Mouse (Mus musculus): ENCODE measurements around the gene Hnrnpab. TPM values are rescaled to one million over a fixed set of nuclear protein-coding genes. Genes with fewer than 3 reads are reported as not detected.
"Not testable (repeated sequence)": the region's sequence is repeated elsewhere in the genome, so short reads cannot be mapped to it uniquely, and the experiment has no call there.

Gene Hnrnpab
- polyA plus RNA-seq, 1 experiment from 2014 or later, result 402 TPM

DNA sequence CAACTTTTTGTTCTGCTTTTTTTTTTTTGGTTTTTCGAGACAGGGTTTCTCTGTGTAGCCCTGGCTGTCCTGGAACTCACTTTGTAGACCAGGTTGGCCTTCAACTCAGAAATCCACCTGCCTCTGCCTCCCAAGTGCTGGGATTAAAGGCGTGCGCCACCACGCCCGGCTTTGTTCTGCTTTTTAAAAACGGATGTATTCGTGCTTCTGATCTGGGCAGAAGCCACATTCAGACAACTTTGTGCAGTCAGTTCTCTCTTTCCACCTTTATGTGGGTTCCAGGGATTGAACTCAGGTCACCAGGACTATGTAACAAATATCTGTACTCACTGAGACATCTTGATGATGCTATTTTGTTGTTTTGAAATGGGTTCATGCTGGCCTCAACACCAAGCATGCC, 26.6 kb upstream of the Hnrnpab start:
- H3K4me2 ChIP-seq; H3K27me3 ChIP-seq (replicated peaks); H3K36me3 ChIP-seq; ATAC-seq (ENCODE audit: insufficient read depth, low FRiP score, low read depth); H3K9me3 ChIP-seq; H3K27ac ChIP-seq; H3K9ac ChIP-seq; H3K4me3 ChIP-seq (replicated peaks): not testable (repeated sequence)
- WGBS, result 95% methylated on average over 7 of the region's 7 CpGs
- H3K4me1 ChIP-seq, result peaks cover 20% of the 10 kb centered on the region; the same call in 1 of the 2 replicates

DNA sequence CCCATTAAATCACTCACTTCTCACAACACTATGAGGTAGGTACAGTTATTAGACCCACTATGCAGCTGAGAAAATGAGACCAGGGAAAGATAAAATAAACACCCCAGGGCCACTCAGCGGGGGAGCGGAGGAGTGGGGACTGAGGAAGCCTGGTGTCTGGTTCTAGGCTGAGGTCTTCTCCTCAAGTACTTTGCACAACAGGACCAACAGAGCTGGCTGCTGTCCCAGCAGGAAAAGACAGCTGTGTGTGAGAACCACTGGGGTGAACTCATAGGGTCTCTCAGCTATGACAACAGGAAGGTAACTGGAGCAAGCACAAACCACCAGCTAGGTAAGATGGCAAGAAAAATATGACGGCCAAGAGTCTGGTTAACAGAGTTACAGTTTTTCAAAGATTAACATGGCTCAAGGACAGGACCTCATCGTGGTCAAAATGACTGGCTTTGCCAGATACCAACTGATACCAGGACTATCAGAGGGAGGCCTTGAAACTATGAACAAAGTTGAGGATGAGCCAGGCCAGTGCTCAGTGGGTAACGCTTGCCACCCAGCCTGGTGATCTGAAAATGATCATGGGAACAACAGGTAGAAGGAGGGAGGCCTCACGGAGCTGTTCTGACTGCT, 25.6 kb upstream of the Hnrnpab start:
- Histone ChIP-seq H3K4me3 (replicated peaks) (no peak overlapping the region), H3K36me3 (peaks cover 4% of the 10 kb centered on the region; the same call in 1 of the 2 replicates), H3K9ac (no peak overlapping the region), H3K4me1 (peaks cover 13% of the 10 kb centered on the region; the same call in 1 of the 2 replicates), H3K27ac (no peak overlapping the region), H3K9me3 (no peaks in the 10 kb centered on the region), H3K27me3 (replicated peaks) (no peaks in the 10 kb centered on the region), H3K4me2 (no peak overlapping the region)
- WGBS, result 80% methylated on average over 6 of the region's 6 CpGs
- no peak for ATAC-seq (ENCODE audit: insufficient read depth, low FRiP score, low read depth)

DNA sequence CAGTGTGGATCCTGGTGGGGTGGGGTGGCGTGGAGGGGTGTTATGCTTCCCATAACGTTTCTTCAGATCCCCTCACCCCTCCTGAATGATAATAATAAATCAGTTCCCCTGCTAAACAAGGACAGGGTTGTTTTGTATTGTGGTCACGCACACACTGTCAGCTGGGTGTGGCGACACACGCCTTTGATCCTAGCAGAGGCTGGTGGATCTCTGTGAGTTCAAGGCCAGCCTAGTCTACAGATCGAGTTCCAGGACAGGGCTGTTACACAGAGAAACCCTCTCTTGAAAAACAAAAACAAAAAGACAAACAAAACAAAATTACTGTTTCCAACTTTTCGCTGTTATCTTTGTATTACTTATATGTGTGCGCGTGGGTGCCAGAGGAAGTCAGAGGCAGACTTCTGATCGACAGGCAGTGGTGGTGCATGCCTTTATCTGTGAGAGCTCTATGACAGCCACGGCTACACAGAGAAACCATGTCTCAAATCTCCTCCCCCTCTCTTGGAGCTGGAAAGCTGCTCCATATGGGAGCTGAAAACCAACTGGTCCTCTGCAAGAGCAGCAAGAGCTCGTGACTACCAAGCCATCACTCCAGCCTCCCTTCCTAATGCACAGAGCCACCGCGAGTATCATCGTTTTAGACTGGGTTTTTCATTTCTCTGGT, 23.1 kb upstream of the Hnrnpab start:
- peaks cover under 1% of the 10 kb centered on the region; the same call in 1 of the 2 replicates for H3K4me1 ChIP-seq
- 79% methylated on average over 15 of the region's 15 CpGs for WGBS
- H3K27ac ChIP-seq, result no peak overlapping the region
- no peak overlapping the region for H3K4me2 ChIP-seq
- no peaks in the 10 kb centered on the region for H3K9me3 ChIP-seq
- no peak overlapping the region for H3K9ac ChIP-seq
- no peak for ATAC-seq (ENCODE audit: insufficient read depth, low FRiP score, low read depth)
- H3K36me3 ChIP-seq, result peaks cover 16% of the 10 kb centered on the region
- H3K4me3 ChIP-seq (replicated peaks), result no peak overlapping the region
- no peaks in the 10 kb centered on the region for H3K27me3 ChIP-seq (replicated peaks)

DNA sequence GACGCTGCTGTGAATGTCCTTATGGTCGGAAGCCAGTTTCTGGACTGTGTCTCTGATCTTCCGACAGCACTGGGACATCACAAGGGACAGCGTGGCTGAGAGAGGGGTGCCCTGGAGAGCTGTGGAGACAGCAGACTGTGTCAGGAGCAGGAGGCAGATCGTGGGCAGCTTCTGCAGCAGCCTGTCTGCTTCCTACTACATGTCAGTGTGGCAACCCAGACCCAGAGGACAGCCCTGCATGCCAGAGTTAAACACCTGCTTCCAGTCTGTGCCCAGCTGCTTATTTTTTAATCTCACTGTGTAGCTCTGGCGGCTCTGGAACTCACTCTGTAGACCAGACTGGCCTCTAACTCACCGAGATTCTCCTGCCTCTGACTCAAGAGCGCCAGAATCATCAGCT, 21.3 kb upstream of the Hnrnpab start:
- WGBS, result 86% methylated on average over 8 of the region's 8 CpGs
- Histone ChIP-seq H3K9ac (no peak overlapping the region), H3K27ac (no peak overlapping the region), H3K4me3 (replicated peaks) (no peak overlapping the region), H3K4me2 (no peak overlapping the region), H3K36me3 (peaks cover 34% of the 10 kb centered on the region), H3K27me3 (replicated peaks) (no peaks in the 10 kb centered on the region), H3K9me3 (no peaks in the 10 kb centered on the region), H3K4me1 (no peaks in the 10 kb centered on the region)
- no peak for ATAC-seq (ENCODE audit: insufficient read depth, low FRiP score, low read depth)

DNA sequence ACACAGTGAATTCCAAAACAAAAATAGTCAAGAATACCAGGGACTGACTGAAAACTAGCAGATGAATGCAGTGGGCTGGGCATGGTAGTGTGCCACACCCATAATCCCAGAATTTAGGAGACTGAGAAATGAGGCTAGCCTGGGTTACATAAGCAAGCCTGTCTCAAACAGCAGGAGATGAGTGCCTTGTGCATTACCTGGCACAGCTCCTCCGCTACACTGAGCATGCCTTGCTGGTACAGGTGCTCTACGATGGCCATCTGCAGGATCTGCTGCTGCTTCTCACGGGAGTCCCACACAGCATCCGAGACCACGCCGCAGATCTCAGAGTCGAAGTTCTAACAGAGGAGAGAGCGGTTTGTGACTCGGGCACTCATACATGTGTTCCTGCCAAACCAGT, 20.8 kb upstream of the Hnrnpab start:
- Histone ChIP-seq H3K4me2 (no peak overlapping the region), H3K27ac (no peak overlapping the region), H3K36me3 (peaks cover 39% of the 10 kb centered on the region), H3K9ac (no peak overlapping the region), H3K27me3 (replicated peaks) (no peaks in the 10 kb centered on the region), H3K9me3 (no peaks in the 10 kb centered on the region), H3K4me1 (no peaks in the 10 kb centered on the region), H3K4me3 (replicated peaks) (no peak overlapping the region)
- no peak for ATAC-seq (ENCODE audit: insufficient read depth, low FRiP score, low read depth)
- 92% methylated on average over 9 of the region's 9 CpGs for WGBS

DNA sequence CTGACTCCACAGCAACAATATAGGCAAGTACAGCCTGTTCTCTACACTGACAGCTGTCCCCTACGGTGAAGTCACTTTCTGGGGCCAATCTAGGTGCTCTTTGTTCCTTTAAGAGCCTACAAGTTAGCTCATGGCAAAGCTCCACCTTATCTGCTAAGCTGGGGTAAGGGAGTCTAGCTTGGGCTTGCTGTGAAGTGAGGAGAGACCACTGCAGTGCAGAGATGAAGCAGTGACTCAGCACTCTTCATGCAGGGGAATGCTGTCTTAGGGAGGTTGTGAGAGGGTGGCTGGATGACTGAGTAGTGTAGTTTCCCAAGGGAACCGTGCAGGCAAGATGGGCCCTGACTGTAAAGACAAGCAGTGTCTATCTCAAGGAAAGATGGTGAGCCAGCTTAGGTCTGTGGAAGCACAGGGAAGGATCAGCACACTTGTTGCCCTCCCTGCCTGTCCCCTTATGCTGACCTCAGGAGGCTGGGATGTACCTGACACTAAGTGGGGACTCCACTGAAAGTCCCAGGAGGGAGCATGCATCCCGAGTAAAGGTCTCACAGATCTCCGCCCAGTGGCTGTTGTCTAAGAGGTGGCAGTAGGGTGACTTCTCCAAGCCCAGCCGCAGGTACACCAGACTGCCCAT, 18.7 kb upstream of the Hnrnpab start:
- Histone ChIP-seq H3K27ac (no peak overlapping the region), H3K9ac (no peak overlapping the region), H3K36me3 (peaks cover 45% of the 10 kb centered on the region), H3K4me3 (replicated peaks) (no peak overlapping the region), H3K4me1 (peaks cover 6% of the 10 kb centered on the region), H3K9me3 (no peaks in the 10 kb centered on the region), H3K27me3 (replicated peaks) (no peaks in the 10 kb centered on the region), H3K4me2 (no peak overlapping the region)
- no peak for ATAC-seq (ENCODE audit: insufficient read depth, low FRiP score, low read depth)
- WGBS, result 75% methylated on average over 5 of the region's 5 CpGs

DNA sequence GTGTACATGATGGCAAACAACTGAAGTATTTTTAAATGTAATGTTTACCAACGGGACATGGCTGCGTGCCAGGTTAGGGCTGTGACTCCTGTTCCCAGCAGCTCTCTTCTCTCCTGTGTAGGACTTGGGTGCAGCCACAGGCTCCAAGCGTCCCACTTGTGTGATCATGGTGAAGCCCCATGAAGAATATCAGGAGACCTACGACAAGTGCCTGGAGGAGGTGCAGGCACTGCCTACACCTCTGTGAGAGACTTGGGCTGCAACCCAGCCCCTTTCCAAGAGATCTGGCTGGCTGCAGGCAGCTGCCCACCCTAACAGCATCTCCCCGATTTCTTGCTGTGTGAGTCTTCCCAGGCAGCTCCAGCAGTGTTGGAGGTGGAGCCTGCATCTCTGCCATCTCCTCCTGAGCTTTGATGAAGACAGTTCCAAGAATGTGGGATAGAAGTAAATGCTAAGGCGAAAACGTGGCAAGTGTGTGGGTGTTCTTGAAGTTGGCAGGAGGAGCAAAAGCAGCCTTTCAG, 16.4 kb upstream of the Hnrnpab start:
- Histone ChIP-seq H3K9me3 (no peaks in the 10 kb centered on the region), H3K9ac (no peak overlapping the region), H3K4me2 (no peak overlapping the region), H3K27me3 (replicated peaks) (no peaks in the 10 kb centered on the region), H3K27ac (no peak overlapping the region), H3K4me3 (replicated peaks) (no peak overlapping the region), H3K36me3 (peaks cover 45% of the 10 kb centered on the region), H3K4me1 (peaks cover 11% of the 10 kb centered on the region)
- no peak for ATAC-seq (ENCODE audit: insufficient read depth, low FRiP score, low read depth)
- 83% methylated on average over 7 of the region's 7 CpGs for WGBS

DNA sequence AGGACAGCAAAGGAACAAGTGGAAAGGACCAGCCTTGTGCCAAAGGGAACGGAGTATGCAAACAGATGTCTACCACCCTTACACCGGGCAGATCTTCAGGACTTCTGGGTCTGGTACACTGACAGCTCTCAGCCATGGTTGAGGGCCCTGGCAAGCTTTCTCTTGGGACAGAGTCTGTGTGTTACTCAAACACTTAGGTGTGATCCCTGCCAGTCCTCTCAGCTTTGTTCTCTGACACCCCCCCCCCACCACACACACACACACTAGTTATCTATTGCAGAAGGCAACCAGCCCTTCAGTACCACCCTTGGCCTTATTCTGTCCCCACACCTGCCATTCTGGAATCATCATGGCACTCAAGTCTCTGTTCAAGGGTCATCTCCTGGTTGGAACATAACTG, 15.1 kb upstream of the Hnrnpab start:
- no peak overlapping the region for H3K4me3 ChIP-seq (replicated peaks)
- 97% methylated on average over 2 of the region's 2 CpGs for WGBS
- H3K4me1 ChIP-seq, result peaks cover 11% of the 10 kb centered on the region
- ATAC-seq (ENCODE audit: insufficient read depth, low FRiP score, low read depth), result no peak
- H3K36me3 ChIP-seq, result peaks cover 39% of the 10 kb centered on the region
- no peak overlapping the region for H3K9ac ChIP-seq
- H3K9me3 ChIP-seq, result no peaks in the 10 kb centered on the region
- H3K4me2 ChIP-seq, result no peak overlapping the region
- H3K27ac ChIP-seq, result no peak overlapping the region
- no peaks in the 10 kb centered on the region for H3K27me3 ChIP-seq (replicated peaks)

DNA sequence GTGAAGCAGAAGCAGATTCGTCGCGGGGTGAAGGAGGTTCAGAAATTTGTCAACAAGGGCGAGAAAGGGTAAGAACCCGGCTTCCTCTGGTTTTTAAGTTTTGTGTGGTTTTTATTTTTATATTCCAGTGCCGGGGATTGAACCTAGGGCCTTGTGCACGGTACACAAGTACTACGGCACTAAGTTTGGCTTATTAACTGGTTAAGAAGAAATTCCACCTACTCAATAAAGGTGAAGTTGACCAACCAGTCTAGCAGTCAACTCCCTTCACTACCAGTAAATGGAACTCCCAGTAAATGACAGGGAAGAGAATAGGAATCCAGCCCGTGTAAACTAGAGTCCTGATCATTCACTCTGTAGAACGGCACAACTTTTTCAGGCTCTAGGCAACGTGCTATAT, 13.4 kb upstream of the Hnrnpab start:
- Histone ChIP-seq H3K27me3 (replicated peaks) (no peaks in the 10 kb centered on the region), H3K9ac (peak overlapping the region; percentile 63), H3K4me3 (replicated peaks) (peak overlapping the region; percentile 79), H3K9me3 (no peaks in the 10 kb centered on the region), H3K36me3 (peaks cover 33% of the 10 kb centered on the region), H3K4me2 (peak overlapping the region; percentile 86), H3K27ac (peak overlapping the region; percentile 40; the same call in 1 of the 2 replicates), H3K4me1 (peaks cover 18% of the 10 kb centered on the region)
- ATAC-seq (ENCODE audit: insufficient read depth, low FRiP score, low read depth), result no peak
- under 1% methylated on average over 11 of the region's 11 CpGs for WGBS

DNA sequence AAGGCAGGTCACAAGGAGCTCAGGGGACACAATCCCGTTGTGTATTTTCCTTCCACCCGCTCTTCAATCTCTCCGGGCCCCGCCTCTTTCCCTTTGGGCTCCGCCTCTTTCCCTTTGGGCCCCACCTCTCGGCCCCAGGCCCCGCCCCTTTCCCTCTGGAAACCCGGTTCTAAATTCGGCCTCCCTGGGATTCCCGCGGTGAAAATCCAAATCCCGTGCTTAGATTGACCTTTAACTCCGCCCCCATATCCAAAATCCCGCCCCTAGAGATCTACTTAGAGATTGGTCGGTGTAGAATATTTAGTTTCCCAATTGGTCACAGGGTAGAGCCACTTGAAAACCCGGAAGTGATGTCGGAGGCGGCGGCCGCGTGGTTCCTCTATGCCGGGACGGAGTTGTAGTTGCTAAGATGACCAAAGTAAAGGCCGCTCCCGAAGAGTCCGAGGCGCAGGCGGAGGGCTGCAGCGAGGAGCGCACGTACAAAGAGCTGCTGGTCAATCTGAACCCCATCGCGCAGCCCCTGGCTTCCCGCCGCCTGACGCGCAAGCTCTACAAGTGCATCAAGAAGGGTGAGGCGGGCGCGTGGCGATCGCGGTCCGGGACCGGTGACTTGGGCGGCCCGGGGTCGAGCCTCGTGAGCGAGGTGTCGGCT, 12.9 kb upstream of the Hnrnpab start, which contains the start of gene Nhp2:
Gene Nhp2 (plus strand): TSS at position 327 of the 652 bp plus-strand sequence.
- H3K27ac ChIP-seq, result peak within 1 kb of the TSS; percentile 40; the same call in 1 of the 2 replicates
- H3K9ac ChIP-seq, result peak within 1 kb of the TSS; percentile 63
- peaks cover 27% of the 10 kb centered on the region for H3K36me3 ChIP-seq
- H3K4me1 ChIP-seq, result peaks cover 24% of the 10 kb centered on the region
- H3K4me2 ChIP-seq, result peak within 1 kb of the TSS; percentile 86
- under 1% methylated on average over 50 of the region's 51 CpGs for WGBS
- peak within 1 kb of the TSS; percentile 79 for H3K4me3 ChIP-seq (replicated peaks)
- H3K27me3 ChIP-seq (replicated peaks), result no peaks in the 10 kb centered on the region
- H3K9me3 ChIP-seq, result no peaks in the 10 kb centered on the region
- peak; percentile 90 for ATAC-seq (ENCODE audit: insufficient read depth, low FRiP score, low read depth)

DNA sequence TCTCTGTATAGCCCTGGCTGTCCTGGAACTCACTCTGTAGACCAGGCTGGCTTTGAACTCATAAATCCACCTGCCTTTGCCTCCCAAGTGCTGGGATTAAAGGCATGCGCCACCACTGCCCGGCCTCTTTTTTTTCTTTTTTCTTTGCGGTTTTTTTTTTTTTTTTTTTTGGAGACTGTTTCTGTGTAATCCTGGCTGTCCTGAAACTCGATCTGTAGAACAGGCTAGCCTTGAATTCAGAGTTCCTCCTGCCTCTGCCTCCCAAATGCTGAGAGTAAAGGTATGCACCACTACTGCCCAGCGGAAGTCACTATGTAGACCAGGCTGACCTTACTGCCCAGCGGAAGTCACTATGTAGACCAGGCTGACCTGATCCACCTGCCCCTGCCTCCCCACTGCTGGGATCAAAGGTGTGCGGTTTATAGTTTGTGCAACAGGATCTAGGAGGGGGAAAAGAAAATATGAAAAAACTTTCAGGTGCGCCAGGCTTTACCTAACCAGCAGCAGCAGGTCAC, 12.3 kb upstream of the Hnrnpab start:
- peaks cover 21% of the 10 kb centered on the region for H3K36me3 ChIP-seq
- peak overlapping the region; percentile 86 for H3K4me2 ChIP-seq
- H3K4me3 ChIP-seq (replicated peaks), result peak overlapping the region; percentile 79
- no peak overlapping the region for H3K9ac ChIP-seq
- H3K9me3 ChIP-seq, result no peaks in the 10 kb centered on the region
- no peak; the same call in 1 of the 2 replicates for ATAC-seq (ENCODE audit: insufficient read depth, low FRiP score, low read depth)
- peaks cover 26% of the 10 kb centered on the region for H3K4me1 ChIP-seq
- H3K27me3 ChIP-seq (replicated peaks), result no peaks in the 10 kb centered on the region
- H3K27ac ChIP-seq, result peak overlapping the region; percentile 12; the same call in 1 of the 2 replicates
- WGBS, result 41% methylated on average over 7 of the region's 8 CpGs

Measured in stomach, embryonic 15.5 days (tissue).